Mouse (Mus musculus) intestine, embryonic 16.5 days (tissue): ENCODE measurements around the gene Paqr4. TPM values are rescaled to one million over a fixed set of nuclear protein-coding genes. Genes with fewer than 3 reads are reported as not detected.

Source experiments
- ATAC-seq: fragments of 200-750 bp; cut with Nextera tagmentation; 2 replicates; pipeline ENCODE4 v1.8.0; 2017; ENCODE audit warnings: moderate TSS enrichment, moderate library complexity
- H3K27ac ChIP-seq: fragments of 300-500 bp; sonication (generic); 2 replicates; pipeline ENCODE4 v1.5.1; 2014; ENCODE audit warnings: mild to moderate bottlenecking, low read length
- H3K27me3 ChIP-seq: fragments of 300-500 bp; sonication (generic); replicated peaks from 2 replicates; pipeline ENCODE4 v1.6.1; 2014; ENCODE audit warnings: low read length, control low read depth, mixed read lengths; ENCODE audit not compliant: control insufficient read depth, insufficient read depth
- H3K36me3 ChIP-seq: fragments of 300-500 bp; sonication (generic); 2 replicates; pipeline ENCODE4 v1.6.1; 2014; ENCODE audit warnings: low read length, control low read depth; ENCODE audit not compliant: control insufficient read depth, insufficient read depth
- H3K4me1 ChIP-seq: fragments of 300-500 bp; sonication (generic); 2 replicates; pipeline ENCODE4 v1.6.1; 2014; ENCODE audit warnings: low read length, control low read depth, mixed read lengths; ENCODE audit not compliant: control insufficient read depth, insufficient read depth
- H3K4me2 ChIP-seq: fragments of 300-500 bp; sonication (generic); 2 replicates; pipeline ENCODE4 v1.6.1; 2014; ENCODE audit warnings: low read depth, low read length, control low read depth
- H3K4me3 ChIP-seq: fragments of 300-500 bp; sonication (generic); 2 replicates; pipeline ENCODE4 v1.5.1; 2014; ENCODE audit warnings: mild to moderate bottlenecking, low read length
- H3K9ac ChIP-seq: fragments of 300-500 bp; sonication (generic); 2 replicates; pipeline ENCODE4 v1.6.1; 2014; ENCODE audit warnings: low read depth, low read length
- H3K9me3 ChIP-seq: fragments of 300-500 bp; sonication (generic); 2 replicates; pipeline ENCODE4 v1.6.1; 2016; ENCODE audit warnings: low read length, control low read depth; ENCODE audit not compliant: control insufficient read depth
- WGBS: fragments of 180-500 bp; shearing (Covaris S2); extraction: QIAGEN DNeasy Blood & Tissue Kit; methylation state at CpG from one replicate; pipeline ENCODE4 v1.1.7; 2014; 5-methylcytosine and 5-hydroxymethylcytosine counted together
- polyA plus RNA-seq: library from polyadenylated mRNA; unstranded; fragments of >200 nt; fragmentation: Nextera tagmentation; extraction: Ambion mirVana; gene quantifications from 2 replicates; pipeline ENCODE4 v1.2.1, GENCODE M21; 2015

The Paqr4 gene
- polyA plus RNA-seq, 1 experiment from 2014 or later = 23.5 TPM

DNA sequence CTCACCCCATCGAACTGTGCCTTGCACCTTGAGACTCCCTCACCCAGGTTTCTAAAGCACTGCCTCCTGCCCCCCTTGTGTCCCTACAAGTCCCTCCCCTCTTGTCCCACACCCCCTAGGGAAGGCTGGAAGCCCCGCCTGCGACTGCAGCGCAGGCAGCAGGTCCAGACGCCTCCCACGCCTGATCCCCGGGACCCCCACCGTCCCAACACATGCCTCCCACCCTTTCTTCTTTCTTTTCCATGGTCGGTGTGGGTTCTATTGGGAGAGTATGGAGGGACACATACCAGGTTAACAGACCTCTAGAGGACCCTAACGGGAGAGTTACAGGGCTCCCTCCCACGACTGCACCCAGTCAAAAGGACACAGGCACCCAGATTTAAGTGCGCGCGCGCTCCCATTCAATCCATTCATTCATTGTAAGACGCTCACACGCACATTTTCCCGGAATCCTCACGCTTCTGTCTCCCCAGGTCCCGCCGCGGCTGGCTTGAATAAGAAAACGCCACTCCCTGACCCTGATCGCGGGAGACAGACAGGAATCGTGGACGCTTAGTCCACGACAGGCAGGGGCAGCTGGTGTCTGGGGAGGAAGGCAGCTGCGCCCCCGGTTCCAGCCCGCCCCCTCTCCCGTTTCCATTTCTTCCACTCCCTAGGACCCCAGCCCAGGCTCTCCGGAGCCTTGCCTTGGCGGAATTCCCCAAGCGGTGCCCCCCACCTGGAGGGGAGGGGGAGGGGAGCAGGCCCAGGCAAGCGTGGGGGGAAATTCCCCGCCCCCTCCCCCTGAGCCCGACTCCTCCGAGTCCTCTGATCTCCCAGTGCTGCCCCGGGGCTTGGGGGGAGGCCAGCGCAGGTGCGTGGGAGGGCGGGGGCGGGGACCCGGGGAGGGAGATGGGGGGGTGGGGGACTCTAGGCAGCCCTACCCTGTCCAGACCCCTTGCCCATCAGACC lies 4.9 kb upstream of the Paqr4 start, which contains the start of gene Kremen2:
Gene Kremen2 (minus strand): TSS at position 533 of the 951 bp plus-strand sequence.
- H3K9ac ChIP-seq = peak within 1 kb of the TSS; percentile 56
- under 1% methylated on average over 37 of the region's 45 CpGs for WGBS
- ATAC-seq = no peak

DNA sequence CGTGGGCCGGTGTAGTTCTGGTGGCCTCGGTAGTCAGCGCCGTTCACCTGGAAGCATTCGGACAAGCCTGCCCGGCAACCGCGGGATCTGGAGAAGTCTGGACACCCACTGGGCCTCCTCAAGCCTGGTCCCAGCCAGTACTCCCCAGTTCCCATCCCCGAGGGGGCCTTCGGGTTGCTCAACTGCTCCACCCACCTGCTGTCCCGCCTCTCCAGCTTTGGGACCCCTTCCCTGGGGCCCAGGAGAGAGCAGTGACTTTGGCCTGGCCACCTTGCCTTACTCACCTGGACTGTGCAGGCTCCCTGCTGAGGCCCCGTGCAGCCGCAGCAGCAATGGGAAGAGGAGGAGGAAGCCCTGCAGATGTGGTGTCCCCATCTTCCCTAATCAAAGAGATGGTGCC lies 4.0 kb upstream of the Paqr4 start:
- Histone ChIP-seq H3K4me1 (peaks cover 32% of the 10 kb centered on the region), H3K4me2 (peak overlapping the region; percentile 65), H3K4me3 (no peak overlapping the region), H3K27ac (no peak overlapping the region), H3K9ac (no peak overlapping the region), H3K36me3 (no peaks in the 10 kb centered on the region), H3K27me3 (peaks cover 55% of the 10 kb centered on the region), H3K9me3 (no peaks in the 10 kb centered on the region)
- ATAC-seq = no peak
- 6% methylated on average over 14 of the region's 14 CpGs for WGBS

More for the DNA sequence above, 4.9 kb upstream of the Paqr4 start, which contains the start of gene Kremen2:
- Histone ChIP-seq H3K4me1 (peaks cover 28% of the 10 kb centered on the region), H3K4me2 (peak within 1 kb of the TSS; percentile 65), H3K9me3 (no peaks in the 10 kb centered on the region), H3K27ac (no peak within 1 kb of the TSS), H3K27me3 (peaks cover 55% of the 10 kb centered on the region), H3K4me3 (peak within 1 kb of the TSS; percentile 42), H3K36me3 (no peaks in the 10 kb centered on the region)

DNA sequence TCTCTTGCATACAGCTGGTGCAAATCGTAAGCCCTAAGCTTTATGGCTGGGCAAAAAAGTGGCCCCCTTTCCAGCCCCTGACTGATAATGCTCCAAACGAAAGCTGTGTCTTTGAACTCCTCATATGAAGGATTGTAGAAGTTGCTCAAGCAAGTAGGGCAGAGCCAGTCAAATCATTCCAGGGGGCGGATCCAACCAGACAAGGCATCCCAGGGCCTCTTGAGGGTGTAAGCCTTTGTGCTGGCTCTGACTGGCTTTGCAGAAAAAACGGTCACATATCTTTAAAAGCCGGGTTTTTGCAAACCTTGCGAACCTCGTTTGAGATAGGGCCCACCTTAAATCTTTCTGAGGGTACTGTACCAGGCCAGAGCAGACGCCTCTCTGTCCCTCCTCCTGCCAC lies 3.4 kb upstream of the Paqr4 start:
- no peaks in the 10 kb centered on the region for H3K9me3 ChIP-seq
- H3K27me3 ChIP-seq = peaks cover 55% of the 10 kb centered on the region
- no peaks in the 10 kb centered on the region for H3K36me3 ChIP-seq
- H3K27ac ChIP-seq = no peak overlapping the region
- no peak overlapping the region for H3K9ac ChIP-seq
- 30% methylated on average over 8 of the region's 8 CpGs for WGBS
- no peak for ATAC-seq
- no peak overlapping the region for H3K4me2 ChIP-seq
- H3K4me3 ChIP-seq = no peak overlapping the region
- peaks cover 37% of the 10 kb centered on the region for H3K4me1 ChIP-seq

DNA sequence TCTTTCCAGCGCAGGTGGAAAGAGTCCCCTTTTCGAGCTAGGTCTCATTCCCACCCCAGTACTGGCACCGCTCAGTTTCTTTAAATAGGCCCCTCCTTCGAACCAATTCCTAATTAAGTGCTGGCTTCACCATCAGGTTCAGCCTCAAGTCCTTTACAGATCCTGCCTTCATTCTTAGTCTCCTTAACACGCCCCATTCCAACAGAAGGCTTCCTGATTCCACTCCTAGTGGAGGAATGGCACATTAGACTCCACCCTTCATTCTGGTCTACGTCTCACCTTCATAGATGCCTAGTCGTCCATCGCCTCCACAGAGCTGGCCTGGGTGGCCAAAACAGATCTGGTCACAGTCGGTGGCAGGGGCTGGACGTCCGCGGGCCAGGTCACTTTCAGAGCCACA lies 2.3 kb upstream of the Paqr4 start:
- no peak overlapping the region for H3K4me3 ChIP-seq
- no peak for ATAC-seq
- 60% methylated on average over 12 of the region's 12 CpGs for WGBS

DNA sequence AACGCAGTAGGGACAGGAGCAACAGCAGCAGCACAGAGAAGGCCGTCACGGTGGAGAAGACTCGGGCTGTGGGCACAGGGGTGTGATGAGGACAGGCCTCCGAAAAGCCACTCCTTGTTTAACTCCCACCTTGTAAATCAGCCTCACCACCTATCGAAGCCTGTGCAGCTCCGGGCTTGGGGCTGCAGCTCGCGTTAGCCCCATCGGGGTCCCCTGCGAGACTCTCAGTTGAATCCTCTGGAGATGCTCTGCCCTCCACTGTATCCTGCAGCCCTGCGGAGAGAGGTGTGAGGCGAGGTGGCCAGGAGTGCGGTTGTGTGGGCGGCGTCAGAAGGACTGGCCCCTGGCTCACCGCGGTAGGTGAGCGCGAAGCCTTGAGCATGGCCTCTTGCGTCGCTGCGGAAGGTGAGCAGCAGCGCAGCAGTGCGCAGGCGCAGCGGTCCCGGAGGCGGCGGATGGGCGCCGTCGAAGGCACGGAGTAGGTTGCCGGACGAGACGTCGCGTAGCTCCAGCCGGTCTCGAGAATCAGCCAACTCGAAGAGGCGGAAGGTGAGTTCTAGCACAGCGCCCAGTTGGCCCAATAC lies 1.6 kb upstream of the Paqr4 start:
- Histone ChIP-seq H3K4me1 (peaks cover 38% of the 10 kb centered on the region), H3K9me3 (no peaks in the 10 kb centered on the region), H3K9ac (peak overlapping the region; percentile 48; the same call in 1 of the 2 replicates), H3K4me3 (peak overlapping the region; percentile 25), H3K36me3 (no peaks in the 10 kb centered on the region; the same call in 1 of the 2 replicates), H3K27me3 (peaks cover 55% of the 10 kb centered on the region), H3K27ac (no peak overlapping the region), H3K4me2 (peak overlapping the region; percentile 46)
- ATAC-seq = no peak
- 6% methylated on average over 44 of the region's 44 CpGs for WGBS

More for the DNA sequence above, 2.3 kb upstream of the Paqr4 start:
- no peak overlapping the region for H3K27ac ChIP-seq
- H3K4me2 ChIP-seq = peak overlapping the region; percentile 46; the same call in 1 of the 2 replicates
- no peaks in the 10 kb centered on the region for H3K36me3 ChIP-seq
- H3K4me1 ChIP-seq = peaks cover 38% of the 10 kb centered on the region
- peak overlapping the region; percentile 48; the same call in 1 of the 2 replicates for H3K9ac ChIP-seq
- H3K9me3 ChIP-seq = no peaks in the 10 kb centered on the region
- H3K27me3 ChIP-seq = peaks cover 55% of the 10 kb centered on the region

DNA sequence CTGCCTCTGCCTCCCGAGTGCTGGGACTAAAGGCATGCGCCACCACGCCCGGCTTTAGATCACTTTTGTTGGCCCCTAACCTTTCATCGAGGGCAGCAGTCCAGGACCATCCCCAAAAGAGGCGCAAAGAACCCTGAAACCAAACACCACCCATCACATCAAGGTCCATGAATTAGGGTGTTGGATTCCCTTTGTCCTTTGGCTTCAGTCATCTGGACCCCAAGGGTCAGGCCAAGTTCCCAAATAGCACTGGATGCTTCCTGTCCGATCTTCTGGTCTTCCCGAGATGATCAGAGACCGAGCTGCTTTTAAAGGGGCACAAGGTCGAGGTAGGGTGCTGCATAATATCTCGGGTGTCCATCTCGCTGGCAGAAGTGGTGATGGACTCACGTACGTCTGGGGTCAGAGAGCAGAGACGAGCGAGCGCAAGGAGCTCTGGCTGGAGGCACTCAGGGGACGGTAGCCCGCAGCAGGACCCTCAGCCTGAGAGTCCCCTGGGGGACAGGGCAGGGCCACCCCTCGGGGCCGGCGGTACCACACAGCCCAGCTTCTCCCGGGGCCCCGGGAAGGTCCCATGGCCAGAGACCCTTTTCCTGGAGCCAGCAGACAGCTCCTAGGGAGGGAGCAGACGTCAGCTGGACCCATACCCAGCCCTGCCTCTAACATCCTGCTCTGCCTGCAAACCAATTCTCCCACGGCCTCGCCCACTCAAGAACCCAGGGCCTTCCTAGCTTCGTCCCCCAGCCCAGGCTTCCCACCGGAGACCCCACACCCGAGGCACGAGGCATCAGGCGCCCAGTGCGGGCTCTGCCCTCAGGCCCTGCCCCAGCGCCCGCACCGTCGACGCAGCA lies 917 bp upstream of the Paqr4 start:
- no peak for ATAC-seq
- H3K4me1 ChIP-seq = peaks cover 38% of the 10 kb centered on the region

DNA sequence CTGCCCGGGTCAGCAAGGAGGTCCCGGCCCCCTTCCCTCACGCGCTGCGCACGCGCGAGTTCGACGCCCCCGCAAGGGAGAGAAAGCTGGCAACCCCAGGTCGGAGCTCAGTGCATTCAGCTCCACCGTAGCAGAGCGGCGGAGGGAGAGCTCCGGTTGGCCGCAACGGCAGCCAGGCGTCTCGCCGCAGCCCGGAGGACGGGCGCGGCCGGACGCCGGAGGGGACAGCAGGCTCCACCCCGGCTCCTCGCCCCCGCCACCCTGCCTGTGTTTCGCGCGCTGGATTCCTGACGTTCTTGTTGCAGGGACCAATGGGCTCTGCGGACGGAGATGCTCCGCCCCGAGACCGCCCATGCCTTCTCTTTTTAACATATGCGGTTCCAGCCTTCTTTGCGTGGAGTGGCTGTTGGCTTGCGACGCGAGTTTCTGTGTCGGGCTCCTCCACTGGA lies 507 bp downstream of the Paqr4 start:
- peak overlapping the region; percentile 76 for H3K9ac ChIP-seq
- H3K27ac ChIP-seq = peak overlapping the region; percentile 30
- H3K9me3 ChIP-seq = no peaks in the 10 kb centered on the region
- ATAC-seq = peak; percentile 87
- no peaks in the 10 kb centered on the region; the same call in 1 of the 2 replicates for H3K36me3 ChIP-seq
- H3K4me2 ChIP-seq = peak overlapping the region; percentile 97
- peaks cover 42% of the 10 kb centered on the region for H3K27me3 ChIP-seq
- peak overlapping the region; percentile 68 for H3K4me3 ChIP-seq
- WGBS = under 1% methylated on average over 42 of the region's 46 CpGs
- peaks cover 27% of the 10 kb centered on the region for H3K4me1 ChIP-seq

More for the DNA sequence above, 917 bp upstream of the Paqr4 start:
- Histone ChIP-seq H3K9me3 (no peaks in the 10 kb centered on the region), H3K36me3 (no peaks in the 10 kb centered on the region; the same call in 1 of the 2 replicates), H3K27me3 (peaks cover 50% of the 10 kb centered on the region), H3K27ac (no peak overlapping the region), H3K4me2 (no peak overlapping the region), H3K9ac (no peak overlapping the region), H3K4me3 (no peak overlapping the region)
- 44% methylated on average over 38 of the region's 38 CpGs for WGBS

DNA sequence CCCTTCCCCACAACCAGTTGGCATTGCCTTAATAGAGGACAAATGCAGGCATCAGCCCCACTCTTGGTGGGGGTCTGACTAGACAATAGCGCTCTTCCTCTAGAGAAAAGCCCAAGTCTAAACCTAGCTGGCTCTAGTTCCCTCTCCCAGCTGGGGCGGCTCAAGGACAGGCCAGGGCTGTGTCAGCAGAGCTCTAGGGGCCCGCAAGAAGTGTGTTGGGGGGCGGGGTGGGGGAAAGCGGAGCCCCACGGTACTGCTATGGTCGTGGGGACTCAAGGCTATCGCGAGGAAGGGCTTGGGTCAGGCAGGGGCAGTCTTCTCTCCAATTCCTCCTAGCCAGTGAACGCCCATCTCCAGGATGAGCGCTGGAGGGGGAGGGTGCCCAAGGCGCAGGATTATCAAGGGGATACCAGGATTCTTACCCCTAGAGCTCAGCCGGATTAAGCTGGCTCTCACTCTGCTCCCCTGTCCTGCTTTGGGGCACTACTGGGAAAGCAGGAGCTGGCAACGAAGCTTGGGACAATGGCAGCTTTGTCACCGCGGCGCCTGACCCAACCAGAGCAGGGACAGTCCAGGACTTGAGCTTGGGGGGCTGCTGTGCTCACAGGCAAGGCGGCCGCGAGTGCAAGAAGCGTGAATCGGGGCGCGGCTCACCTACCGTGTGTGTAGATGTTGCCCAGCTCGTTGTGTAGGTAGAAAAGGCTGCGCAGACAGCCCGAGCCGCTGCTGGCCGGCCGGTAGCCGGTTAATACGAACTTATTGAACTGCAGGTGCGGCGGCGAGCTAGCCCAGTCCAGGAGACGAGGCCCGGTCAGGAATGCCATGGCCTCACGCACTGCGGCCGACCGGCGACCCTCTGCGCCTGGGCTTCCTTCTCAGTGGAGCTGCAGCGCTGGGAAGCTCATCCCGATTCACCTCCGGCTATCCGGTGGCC lies 1.2 kb downstream of the Paqr4 start:
- H3K36me3 ChIP-seq = no peaks in the 10 kb centered on the region; the same call in 1 of the 2 replicates
- H3K4me3 ChIP-seq = peak overlapping the region; percentile 68
- WGBS = 2% methylated on average over 48 of the region's 48 CpGs
- no peaks in the 10 kb centered on the region for H3K9me3 ChIP-seq
- peak overlapping the region; percentile 76 for H3K9ac ChIP-seq
- H3K4me2 ChIP-seq = peak overlapping the region; percentile 97
- H3K27me3 ChIP-seq = peaks cover 36% of the 10 kb centered on the region
- ATAC-seq = peak; percentile 21
- peaks cover 22% of the 10 kb centered on the region for H3K4me1 ChIP-seq
- H3K27ac ChIP-seq = peak overlapping the region; percentile 30
